19 mouse cellular contexts compared by ENCODE assay signal in the genomic region with DNA sequence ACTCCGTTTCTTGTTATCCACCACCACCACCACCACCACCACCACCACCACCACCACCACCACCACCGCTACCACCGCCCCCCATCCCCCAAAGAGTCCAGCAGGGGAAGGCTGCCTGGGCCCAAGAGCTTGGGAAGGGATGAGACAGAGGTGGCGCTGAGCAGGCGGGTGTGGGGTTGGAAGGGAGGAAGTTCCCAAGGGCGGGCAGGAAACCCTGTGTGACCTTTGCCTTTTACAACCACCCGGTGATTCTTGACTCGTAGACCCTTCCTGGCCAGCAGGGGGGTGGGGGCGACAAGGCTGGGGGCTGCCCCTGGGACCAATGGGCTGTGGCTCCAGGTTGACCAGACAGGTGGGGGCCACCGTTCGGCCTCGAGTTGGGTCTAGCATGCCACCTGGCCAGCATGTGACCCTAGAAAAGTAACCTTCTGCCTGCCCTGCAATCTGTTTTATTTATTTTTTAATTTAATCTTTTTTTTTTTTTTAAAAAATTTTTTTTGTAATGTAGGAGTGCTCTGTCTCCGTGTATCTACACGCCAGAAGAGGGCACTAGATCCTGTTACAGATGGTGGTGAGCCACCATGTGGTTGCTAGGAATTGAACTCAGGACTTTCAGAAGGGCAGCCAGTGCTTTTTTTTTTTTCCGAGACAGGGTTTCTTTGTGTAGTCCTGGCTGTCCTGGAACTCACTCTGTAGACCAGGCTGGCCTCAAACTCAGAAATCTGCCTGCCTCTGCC. TPM values are rescaled to one million over a fixed set of nuclear protein-coding genes. Genes with fewer than 3 reads are reported as not detected.
DNase-seq lines count a peak whose midpoint lies in the region; ATAC-seq lines count a peak whose summit lies in the region.
"Had no signal": no experiment of that assay in that cellular context is flagged by ENCODE, and none has a peak within 500 bp of the region (broad histone marks: within the 10 kb centered on the region; RNA-seq: fewer than 3 reads in every experiment).

No protein-coding gene starts in this region.

- DNase-seq in adrenal gland, adult 2 months: peak; percentile 52
- no peak for DNase-seq in adrenal gland, adult 8-10 months
- no peak for DNase-seq in kidney, adult 9 months
- DNase-seq in ES-CJ7 (ENCODE audit: low read depth, low spot score): peak; percentile 48
- no peak for DNase-seq in limb, embryonic 10.5 days (ENCODE audit: low spot score)
- no peak for DNase-seq in thymus, postnatal 4 days
- no peak for DNase-seq in gastrocnemius, postnatal 4 days (ENCODE audit: low spot score in 2 of 2)
- DNase-seq: adrenal gland, postnatal 25 days; liver; retina, postnatal 1 day had no signal

- H3K4me1 ChIP-seq in kidney, embryonic 15.5 days: peaks cover 19% of the 10 kb centered on the region
- peaks cover 35% of the 10 kb centered on the region for H3K4me1 ChIP-seq in limb, embryonic 10.5 days

- H3K27me3 ChIP-seq in kidney, embryonic 15.5 days: peaks cover 22% of the 10 kb centered on the region
- H3K27me3 ChIP-seq in limb, embryonic 10.5 days (ENCODE audit: low read depth, poor library complexity, severe bottlenecking): peaks cover 35% of the 10 kb centered on the region

- no peaks in the 10 kb centered on the region for H3K36me3 ChIP-seq in kidney, embryonic 15.5 days
- no peaks in the 10 kb centered on the region for H3K36me3 ChIP-seq in limb, embryonic 10.5 days
- H3K36me3 ChIP-seq: heart, embryonic 15.5 days; hindbrain, embryonic 13.5 days; neural tube, embryonic 15.5 days had no signal

- ATAC-seq in kidney, embryonic 15.5 days (replicated peaks; ENCODE audit: low FRiP score): no peak
- ATAC-seq: forebrain, embryonic 13.5 days had no signal

- WGBS in kidney, embryonic 15.5 days: 66% methylated on average over 15 of the region's 15 CpGs
- WGBS in limb, embryonic 10.5 days: 73% methylated on average over 15 of the region's 15 CpGs

- 0 out of 2 replicates have a peak overlapping the region, but pooled peaks have one; percentile 41 for H3K27ac ChIP-seq in kidney, embryonic 15.5 days
- H3K27ac ChIP-seq in limb, embryonic 10.5 days: 0 out of 2 replicates have a peak overlapping the region, but pooled peaks have one; percentile 42
- H3K27ac ChIP-seq: forebrain, embryonic 13.5 days; hindbrain, embryonic 13.5 days; neural tube, embryonic 15.5 days had no signal

- H3K9me3 ChIP-seq in kidney, embryonic 15.5 days (replicated peaks): no peaks in the 10 kb centered on the region
- H3K9me3 ChIP-seq in limb, embryonic 10.5 days (replicated peaks): no peaks in the 10 kb centered on the region
- H3K9me3 ChIP-seq: forebrain, embryonic 13.5 days; heart, embryonic 15.5 days; hindbrain, embryonic 13.5 days; neural tube, embryonic 15.5 days had no signal

- H3K9ac ChIP-seq in kidney, embryonic 15.5 days: no peak overlapping the region
- H3K9ac ChIP-seq: forebrain, embryonic 13.5 days; heart, embryonic 15.5 days; hindbrain, embryonic 13.5 days; neural tube, embryonic 15.5 days had no signal

- H3K4me2 ChIP-seq in kidney, embryonic 15.5 days: no peak overlapping the region
- H3K4me2 ChIP-seq: forebrain, embryonic 13.5 days; heart, embryonic 15.5 days; hindbrain, embryonic 13.5 days; neural tube, embryonic 15.5 days had no signal

- H3K4me3 ChIP-seq in kidney, embryonic 15.5 days (replicated peaks): no peak overlapping the region
- H3K4me3 ChIP-seq in limb, embryonic 10.5 days: no peak overlapping the region
- H3K4me3 ChIP-seq: forebrain, embryonic 13.5 days; heart, embryonic 15.5 days; hindbrain, embryonic 13.5 days; neural tube, embryonic 15.5 days had no signal

RNA-seq across cellular contexts. Expression of a gene that starts 1.6 kb away (rescaled TPM):
- 100 to 1,000 TPM; 198 to 219 TPM for total RNA-seq in adrenal gland, adult 2 months (2021)
- 559 and 580 TPM in 2 replicates for polyA plus RNA-seq in adrenal gland, adult 2 months (2012; rRNA removed)
- 100 to 1,000 TPM; 195 to 255 (median 230) TPM for total RNA-seq in adrenal gland, adult 8-10 months (2022)
- polyA plus RNA-seq in kidney, embryonic 15.5 days (2015; fragmentation: Nextera tagmentation; extraction: Ambion mirVana): 136 and 143 TPM in 2 replicates
- 74.6 and 77.7 TPM in 2 replicates for polyA plus RNA-seq in limb, embryonic 10.5 days (2016; fragmentation: Nextera tagmentation; extraction: Ambion mirVana)
- total RNA-seq in gastrocnemius, postnatal 4 days (2021): 10 to 100 TPM; 15.9 to 16.6 TPM
- total RNA-seq: monocyte, adult 5-6 weeks had no signal

RNA-seq across cellular contexts. Expression of a gene that starts 12.3 kb away (rescaled TPM):
- total RNA-seq in adrenal gland, adult 2 months (2021): not detected
- not detected in 2 replicates for polyA plus RNA-seq in adrenal gland, adult 2 months (2012; rRNA removed)
- total RNA-seq in adrenal gland, adult 8-10 months (2022): not detected
- 0.52 and 1.2 TPM in 2 replicates for polyA plus RNA-seq in kidney, embryonic 15.5 days (2015; fragmentation: Nextera tagmentation; extraction: Ambion mirVana)
- 0.65 and 0.78 TPM in 2 replicates for polyA plus RNA-seq in limb, embryonic 10.5 days (2016; fragmentation: Nextera tagmentation; extraction: Ambion mirVana)
- under 1 TPM; 0.47 to 0.83 TPM for total RNA-seq in gastrocnemius, postnatal 4 days (2021)
- total RNA-seq: adrenal gland, postnatal 25 days; gastrocnemius, adult 18-20 months; left cerebral cortex, adult 8-10 months; monocyte, adult 5-6 weeks had no signal
- polyA plus RNA-seq: small intestine, adult 2 months had no signal

RNA-seq across cellular contexts. Expression of a gene that starts 24.1 kb away (rescaled TPM):
- 10 to 100 TPM; 63.1 to 98.6 TPM for total RNA-seq in adrenal gland, adult 2 months (2021)
- 457 and 528 TPM in 2 replicates for polyA plus RNA-seq in adrenal gland, adult 2 months (2012; rRNA removed)
- 10 to 100 TPM; 54.3 to 91.2 (median 67.9) TPM for total RNA-seq in adrenal gland, adult 8-10 months (2022)
- 50.2 and 53.0 TPM in 2 replicates for polyA plus RNA-seq in kidney, embryonic 15.5 days (2015; fragmentation: Nextera tagmentation; extraction: Ambion mirVana)
- polyA plus RNA-seq in limb, embryonic 10.5 days (2016; fragmentation: Nextera tagmentation; extraction: Ambion mirVana): 5.6 TPM in 2 replicates
- total RNA-seq in gastrocnemius, postnatal 4 days (2021): 10 to 100 TPM; 18.3 to 20.1 TPM

RNA-seq across cellular contexts. Expression of a gene that starts 25.3 kb away (rescaled TPM):
- 10 to 100 TPM; 15.6 to 26.7 TPM for total RNA-seq in adrenal gland, adult 2 months (2021)
- 58.3 and 77.4 TPM in 2 replicates for polyA plus RNA-seq in adrenal gland, adult 2 months (2012; rRNA removed)
- total RNA-seq in adrenal gland, adult 8-10 months (2022): 10 to 100 TPM; 23.1 to 32.0 (median 29.0) TPM
- polyA plus RNA-seq in kidney, embryonic 15.5 days (2015; fragmentation: Nextera tagmentation; extraction: Ambion mirVana): 21.3 and 22.9 TPM in 2 replicates
- polyA plus RNA-seq in limb, embryonic 10.5 days (2016; fragmentation: Nextera tagmentation; extraction: Ambion mirVana): 26.8 and 28.2 TPM in 2 replicates
- total RNA-seq in gastrocnemius, postnatal 4 days (2021): 10 to 100 TPM; 17.8 to 19.1 TPM

RNA-seq across cellular contexts. Expression of a gene that starts 27.4 kb away (rescaled TPM):
- total RNA-seq in adrenal gland, adult 2 months (2021): 10 to 100 TPM in 1 of 2 experiments, 1 to 10 TPM in 1; 9.9 to 16.4 TPM
- 44.9 and 54.6 TPM in 2 replicates for polyA plus RNA-seq in adrenal gland, adult 2 months (2012; rRNA removed)
- 10 to 100 TPM; 13.5 to 24.7 (median 20.6) TPM for total RNA-seq in adrenal gland, adult 8-10 months (2022)
- 1.4 and 2.0 TPM in 2 replicates for polyA plus RNA-seq in kidney, embryonic 15.5 days (2015; fragmentation: Nextera tagmentation; extraction: Ambion mirVana)
- 2.7 and 3.5 TPM in 2 replicates for polyA plus RNA-seq in limb, embryonic 10.5 days (2016; fragmentation: Nextera tagmentation; extraction: Ambion mirVana)
- 10 to 100 TPM; 20.8 to 25.3 TPM for total RNA-seq in gastrocnemius, postnatal 4 days (2021)

Comparison
In these comparisons a context has a peak if more than half of its experiments do, and no peak if none do; other contexts are left out.
1. DNase-seq: peak in adrenal gland, adult 2 months (single experiment) and ES-CJ7 (single experiment); none in adrenal gland, adult 8-10 months (single experiment), kidney, adult 9 months (single experiment), limb, embryonic 10.5 days (single experiment), thymus, postnatal 4 days (single experiment) and gastrocnemius, postnatal 4 days (0 of 2).
2. RNA of a gene that starts 1.6 kb away (total RNA-seq): 195 to 255 TPM in adrenal gland, adult 8-10 months and 198 to 219 TPM in adrenal gland, adult 2 months; 15.9 to 16.6 TPM in gastrocnemius, postnatal 4 days; every median in the first group is over 10 times any median in the second.